Mouse (Mus musculus): Measurements from ENCODE around the gene Gm11060. TPM values are rescaled to one million over a fixed set of nuclear protein-coding genes. Genes with fewer than 3 reads are reported as not detected.

Gm11060 gene
- not detected in 2 replicates for polyA plus RNA-seq (2015; fragmentation: Nextera tagmentation; extraction: Ambion mirVana)

- 93% methylated on average over 2 of the region's 2 CpGs for WGBS
Observed at GRCm38 (mm10) chr2:105091718-105092117, at the start of gene Gm11060. Gene Gm11060 (plus strand): TSS chr2:105092018.

GRCm38 (mm10) chr2:105043152-105043551 is 48.7 kb upstream of the Gm11060 start:
- no peak for ATAC-seq (ENCODE audit: low FRiP score)
- no peak overlapping the region for H3K4me2 ChIP-seq
- H3K27ac ChIP-seq, result no peak overlapping the region
- WGBS, result 73% methylated on average over 4 of the region's 4 CpGs
- H3K4me3 ChIP-seq, result no peak overlapping the region
- H3K9me3 ChIP-seq, result no peaks in the 10 kb centered on the region
- no peaks in the 10 kb centered on the region for H3K4me1 ChIP-seq (replicated peaks)
- H3K36me3 ChIP-seq, result no peaks in the 10 kb centered on the region
- no peak overlapping the region for H3K9ac ChIP-seq
- no peaks in the 10 kb centered on the region for H3K27me3 ChIP-seq

More at GRCm38 (mm10) chr2:105091718-105092117, at the start of gene Gm11060:
- no peak for ATAC-seq (ENCODE audit: low FRiP score)
- no peak within 1 kb of the TSS for H3K27ac ChIP-seq
- H3K9ac ChIP-seq, result no peak within 1 kb of the TSS
- no peak within 1 kb of the TSS for H3K4me2 ChIP-seq
- no peak within 1 kb of the TSS for H3K4me3 ChIP-seq
- H3K27me3 ChIP-seq, result no peaks in the 10 kb centered on the region
- no peaks in the 10 kb centered on the region for H3K9me3 ChIP-seq
- H3K36me3 ChIP-seq, result no peaks in the 10 kb centered on the region
- peaks cover 21% of the 10 kb centered on the region for H3K4me1 ChIP-seq (replicated peaks)

DNA sequence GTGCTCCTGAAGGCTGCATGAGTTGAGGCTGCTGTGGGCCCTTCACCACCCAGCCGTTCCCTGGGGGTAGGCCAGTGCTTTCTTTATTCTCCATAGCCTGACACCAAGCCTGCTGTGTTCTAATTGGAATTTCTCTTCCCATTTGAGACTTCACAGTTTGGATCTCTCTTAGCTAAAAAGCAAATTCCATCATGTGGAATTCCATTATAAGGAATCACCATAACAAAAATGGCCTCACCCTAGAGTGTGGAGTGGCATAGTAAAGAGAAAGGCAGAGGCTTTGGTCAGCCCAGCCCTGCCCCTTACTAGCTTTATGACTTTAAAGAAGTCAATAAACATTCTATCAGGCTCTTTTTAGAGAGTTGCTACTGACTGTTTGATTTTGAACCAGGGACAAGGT is 43.5 kb upstream of the Gm11060 start:
- no peaks in the 10 kb centered on the region for H3K36me3 ChIP-seq
- H3K9ac ChIP-seq, result no peak overlapping the region
- no peak overlapping the region for H3K4me3 ChIP-seq
- H3K4me1 ChIP-seq (replicated peaks), result no peaks in the 10 kb centered on the region
- H3K9me3 ChIP-seq, result no peaks in the 10 kb centered on the region
- WGBS, result 52% methylated on average over 1 of the region's 1 CpGs
- H3K27me3 ChIP-seq, result no peaks in the 10 kb centered on the region
- H3K4me2 ChIP-seq, result no peak overlapping the region
- no peak for ATAC-seq (ENCODE audit: low FRiP score)
- H3K27ac ChIP-seq, result no peak overlapping the region

- H3K4me2 ChIP-seq, result no peak overlapping the region
- no peak overlapping the region for H3K27ac ChIP-seq
- whole genome bisulfite sequencing, result 83% methylated on average over 1 of the region's 1 CpGs
- no peaks in the 10 kb centered on the region for H3K4me1 ChIP-seq (replicated peaks)
- no peaks in the 10 kb centered on the region for H3K36me3 ChIP-seq
- no peak overlapping the region for H3K4me3 ChIP-seq
- H3K9ac ChIP-seq, result no peak overlapping the region
- H3K27me3 ChIP-seq, result no peaks in the 10 kb centered on the region
- H3K9me3 ChIP-seq, result no peaks in the 10 kb centered on the region
- ATAC-seq (ENCODE audit: low FRiP score), result no peak
Observed at GRCm38 (mm10) chr2:105055529-105055928, 36.3 kb upstream of the Gm11060 start.

- no peaks in the 10 kb centered on the region for H3K4me1 ChIP-seq (replicated peaks)
- ATAC-seq (ENCODE audit: low FRiP score), result no peak
- no peak overlapping the region for H3K27ac ChIP-seq
- H3K36me3 ChIP-seq, result no peaks in the 10 kb centered on the region
- no peak overlapping the region for H3K4me3 ChIP-seq
- H3K9ac ChIP-seq, result no peak overlapping the region
- H3K4me2 ChIP-seq, result no peak overlapping the region
- WGBS, result 84% methylated on average over 7 of the region's 7 CpGs
- no peaks in the 10 kb centered on the region for H3K27me3 ChIP-seq
- H3K9me3 ChIP-seq, result no peaks in the 10 kb centered on the region
Observed at GRCm38 (mm10) chr2:105058577-105059116, 33.2 kb upstream of the Gm11060 start.

DNA sequence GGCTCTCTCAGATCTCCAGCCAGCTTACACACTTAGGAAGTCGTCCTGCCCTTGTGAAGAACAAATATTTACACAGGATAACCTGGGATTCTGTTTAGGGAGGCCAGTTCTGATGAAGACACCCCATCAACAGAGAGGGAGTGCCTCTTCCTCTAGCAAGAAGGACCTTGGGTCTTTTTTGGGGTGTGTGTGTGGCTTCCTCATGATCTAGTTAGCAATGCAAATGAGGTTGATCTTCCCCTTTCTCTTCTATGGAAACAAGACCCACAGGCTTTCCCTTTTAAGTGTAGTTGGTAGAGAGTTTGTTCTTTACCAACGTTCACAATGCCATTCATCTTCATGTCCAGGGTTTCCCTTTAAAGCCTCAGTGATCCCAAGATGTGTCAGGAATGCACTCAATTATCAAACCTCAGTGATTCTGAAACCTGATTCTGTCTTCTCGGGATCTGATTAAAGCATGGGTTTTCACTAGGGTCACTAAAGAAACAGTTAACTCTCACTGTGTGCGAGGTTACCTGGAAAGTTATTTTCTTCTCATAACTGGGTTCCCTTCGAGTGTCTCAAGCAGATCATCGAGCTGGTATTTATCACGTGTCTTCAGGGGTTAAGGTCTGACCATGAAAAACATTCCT is 29.0 kb upstream of the Gm11060 start:
- Histone ChIP-seq H3K4me1 (replicated peaks) (no peaks in the 10 kb centered on the region), H3K27me3 (no peaks in the 10 kb centered on the region), H3K27ac (no peak overlapping the region), H3K36me3 (no peaks in the 10 kb centered on the region), H3K9me3 (no peaks in the 10 kb centered on the region), H3K9ac (no peak overlapping the region), H3K4me2 (no peak overlapping the region), H3K4me3 (no peak overlapping the region)
- 58% methylated on average over 7 of the region's 7 CpGs for WGBS
- ATAC-seq (ENCODE audit: low FRiP score), result no peak

- Histone ChIP-seq H3K27me3 (no peaks in the 10 kb centered on the region), H3K9me3 (no peaks in the 10 kb centered on the region), H3K9ac (no peak overlapping the region), H3K4me2 (no peak overlapping the region), H3K4me1 (replicated peaks) (no peaks in the 10 kb centered on the region), H3K36me3 (no peaks in the 10 kb centered on the region), H3K4me3 (no peak overlapping the region), H3K27ac (no peak overlapping the region)
- 79% methylated on average over 4 of the region's 4 CpGs for WGBS
- ATAC-seq (ENCODE audit: low FRiP score), result no peak
Observed at GRCm38 (mm10) chr2:105072496-105072895, 19.3 kb upstream of the Gm11060 start.

- Histone ChIP-seq H3K36me3 (no peaks in the 10 kb centered on the region), H3K4me3 (no peak overlapping the region), H3K4me1 (replicated peaks) (no peaks in the 10 kb centered on the region), H3K27me3 (no peaks in the 10 kb centered on the region), H3K4me2 (no peak overlapping the region), H3K9me3 (no peaks in the 10 kb centered on the region), H3K9ac (no peak overlapping the region), H3K27ac (no peak overlapping the region)
- WGBS, result 58% methylated on average over 4 of the region's 4 CpGs
- ATAC-seq (ENCODE audit: low FRiP score), result no peak
Observed at GRCm38 (mm10) chr2:105074196-105074595, 17.6 kb upstream of the Gm11060 start.

DNA sequence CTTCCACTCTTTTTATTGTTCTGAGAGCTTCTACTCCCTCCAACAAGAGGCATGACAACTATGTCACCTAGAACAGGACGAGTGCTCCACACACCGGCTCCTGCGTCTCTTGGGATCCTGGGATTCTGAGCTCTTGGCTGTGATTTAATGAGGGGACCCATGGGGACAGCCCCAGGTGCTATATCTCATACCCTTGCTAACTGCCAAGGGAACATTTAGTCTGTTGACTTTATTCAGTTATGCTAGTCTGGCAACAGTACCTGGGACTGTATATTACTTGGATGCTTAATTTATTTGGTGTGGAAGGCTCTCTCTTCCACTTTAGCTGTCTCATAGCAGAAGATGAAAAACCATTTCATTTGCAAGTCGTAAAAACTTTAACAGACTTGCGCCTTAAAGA is 16.0 kb upstream of the Gm11060 start:
- no peak overlapping the region for H3K4me2 ChIP-seq
- ATAC-seq (ENCODE audit: low FRiP score), result no peak
- no peaks in the 10 kb centered on the region for H3K9me3 ChIP-seq
- H3K27me3 ChIP-seq, result no peaks in the 10 kb centered on the region
- no peak overlapping the region for H3K27ac ChIP-seq
- H3K4me1 ChIP-seq (replicated peaks), result no peaks in the 10 kb centered on the region
- no peak overlapping the region for H3K4me3 ChIP-seq
- 81% methylated on average over 5 of the region's 5 CpGs for WGBS
- no peak overlapping the region for H3K9ac ChIP-seq
- H3K36me3 ChIP-seq, result no peaks in the 10 kb centered on the region

DNA sequence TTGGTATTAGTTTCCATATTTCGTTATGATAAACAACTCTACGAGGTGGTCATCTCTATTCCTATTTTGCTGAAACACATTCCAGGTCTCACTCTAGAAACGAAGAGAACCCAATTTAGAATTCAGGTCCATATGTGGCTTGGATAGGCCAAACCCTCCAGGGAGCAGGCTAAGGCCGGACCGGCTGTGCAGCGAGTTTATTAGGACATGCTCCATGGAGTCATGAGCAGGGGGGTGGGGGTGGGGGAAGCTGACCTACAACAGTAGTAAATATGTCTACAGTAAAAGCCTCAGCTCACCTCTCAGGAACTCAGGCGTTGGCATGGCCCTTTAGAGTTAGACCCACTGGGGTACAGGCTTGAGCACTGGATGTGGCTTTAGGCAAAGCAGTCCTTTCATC is 14.7 kb upstream of the Gm11060 start:
- 83% methylated on average over 7 of the region's 7 CpGs for WGBS
- ATAC-seq (ENCODE audit: low FRiP score), result no peak
- Histone ChIP-seq H3K4me2 (no peak overlapping the region), H3K4me3 (no peak overlapping the region), H3K27ac (no peak overlapping the region), H3K9ac (no peak overlapping the region), H3K4me1 (replicated peaks) (no peaks in the 10 kb centered on the region), H3K9me3 (no peaks in the 10 kb centered on the region), H3K36me3 (no peaks in the 10 kb centered on the region), H3K27me3 (no peaks in the 10 kb centered on the region)

- H3K4me3 ChIP-seq, result no peak overlapping the region
- ATAC-seq (ENCODE audit: low FRiP score), result no peak
- H3K36me3 ChIP-seq, result no peaks in the 10 kb centered on the region
- H3K27me3 ChIP-seq, result no peaks in the 10 kb centered on the region
- no peaks in the 10 kb centered on the region for H3K4me1 ChIP-seq (replicated peaks)
- H3K9ac ChIP-seq, result no peak overlapping the region
- 36% methylated on average over 9 of the region's 9 CpGs for WGBS
- H3K27ac ChIP-seq, result no peak overlapping the region
- H3K9me3 ChIP-seq, result no peaks in the 10 kb centered on the region
- H3K4me2 ChIP-seq, result no peak overlapping the region
Observed at GRCm38 (mm10) chr2:105082256-105082790, 9.5 kb upstream of the Gm11060 start.

DNA sequence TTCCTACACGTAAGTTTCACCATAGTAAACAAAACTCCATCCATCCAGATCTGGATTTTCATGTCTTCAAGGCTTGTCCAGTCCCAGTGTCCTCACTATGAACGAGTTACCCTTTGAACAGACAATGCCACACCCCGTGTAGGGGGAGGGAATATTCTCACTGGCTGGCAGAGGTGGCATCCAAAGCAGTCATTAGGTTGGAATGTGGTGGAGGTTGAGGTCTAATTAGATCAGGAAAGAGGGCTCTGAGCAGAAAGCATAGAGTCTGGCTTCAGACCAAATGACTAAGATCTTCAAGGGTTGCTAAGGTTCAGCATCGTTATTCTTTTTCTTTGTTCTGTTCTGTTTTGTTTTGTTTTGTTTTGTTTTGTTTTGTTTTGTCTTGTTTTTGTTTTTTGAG is 7.8 kb upstream of the Gm11060 start:
- 91% methylated on average over 4 of the region's 4 CpGs for WGBS
- no peaks in the 10 kb centered on the region for H3K27me3 ChIP-seq
- H3K9ac ChIP-seq, result no peak overlapping the region
- H3K4me2 ChIP-seq, result no peak overlapping the region
- no peak for ATAC-seq (ENCODE audit: low FRiP score)
- H3K4me3 ChIP-seq, result no peak overlapping the region
- no peaks in the 10 kb centered on the region for H3K9me3 ChIP-seq
- H3K27ac ChIP-seq, result no peak overlapping the region
- no peaks in the 10 kb centered on the region for H3K36me3 ChIP-seq
- H3K4me1 ChIP-seq (replicated peaks), result peaks cover 4% of the 10 kb centered on the region

GRCm38 (mm10) chr2:105086081-105086480 is 5.7 kb upstream of the Gm11060 start:
- 92% methylated on average over 3 of the region's 3 CpGs for WGBS
- Histone ChIP-seq H3K27me3 (no peaks in the 10 kb centered on the region), H3K9me3 (no peaks in the 10 kb centered on the region), H3K27ac (no peak overlapping the region), H3K36me3 (no peaks in the 10 kb centered on the region), H3K9ac (no peak overlapping the region), H3K4me3 (no peak overlapping the region), H3K4me1 (replicated peaks) (peaks cover 21% of the 10 kb centered on the region), H3K4me2 (no peak overlapping the region)
- ATAC-seq (ENCODE audit: low FRiP score), result no peak

Data from hindbrain, embryonic 13.5 days (tissue).